Mouse (Mus musculus) small intestine, adult 2 months (tissue): Measurements from ENCODE around the gene Opn3. TPM values are rescaled to one million over a fixed set of nuclear protein-coding genes. Genes with fewer than 3 reads are reported as not detected.

Experiments
- H3K27ac ChIP-seq: fragments of 200-500 bp; 2 replicates; pipeline ENCODE4 v1.5.1; 2012; ENCODE audit warnings: low read depth, low read length, control low read depth, inconsistent platforms; ENCODE audit not compliant: insufficient read depth
- H3K27me3 ChIP-seq: fragments of 200-500 bp; 2 replicates; pipeline ENCODE4 v1.6.1; 2012; ENCODE audit warnings: mild to moderate bottlenecking, moderate library complexity, low read length, inconsistent platforms; ENCODE audit not compliant: control insufficient read depth, insufficient read depth
- H3K36me3 ChIP-seq: fragments of 200-500 bp; 2 replicates; pipeline ENCODE4 v1.6.1; 2012; ENCODE audit warnings: mild to moderate bottlenecking, low read length, control low read depth, inconsistent platforms; ENCODE audit not compliant: control insufficient read depth, insufficient read depth
- H3K4me1 ChIP-seq: fragments of 200-500 bp; 2 replicates; pipeline ENCODE4 v1.6.1; 2012; ENCODE audit warnings: low read length, inconsistent platforms, mixed read lengths; ENCODE audit not compliant: control insufficient read depth, insufficient read depth, insufficient read length
- H3K4me3 ChIP-seq: fragments of 200-500 bp; 2 replicates; pipeline ENCODE4 v1.5.1; 2012; ENCODE audit warnings: low read depth, mild to moderate bottlenecking, control low read depth, inconsistent platforms, low read length, moderate library complexity
- CTCF ChIP-seq: fragments of 200-500 bp; IDR thresholded peaks from 2 replicates; pipeline ENCODE4 v1.5.1; 2012; ENCODE audit warnings: low read depth, mild to moderate bottlenecking, control low read depth, inconsistent platforms, low read length, moderate library complexity, mixed read lengths; ENCODE audit not compliant: insufficient replicate concordance, insufficient read length; ENCODE audit errors: extremely low read depth
- POLR2A ChIP-seq: fragments of 200-500 bp; IDR thresholded peaks from 2 replicates; pipeline ENCODE4 v1.6.1; 2012; ENCODE audit warnings: low read depth, mild to moderate bottlenecking, control low read depth, inconsistent platforms, low read length, moderate library complexity
- WGBS: fragments of 180-500 bp; shearing (Covaris S2); methylation state at CpG from one replicate; pipeline ENCODE4 v1.1.7; 2018; 5-methylcytosine and 5-hydroxymethylcytosine counted together
- polyA plus RNA-seq: library from polyadenylated mRNA; depleted of rRNA; stranded (reverse); fragments of >200 nt; gene quantifications from 2 replicates; pipeline ENCODE4 v1.2.3, GENCODE M21; 2012

The Opn3 gene
- polyA plus RNA-seq, 1 experiment, result 0.93 TPM

DNA sequence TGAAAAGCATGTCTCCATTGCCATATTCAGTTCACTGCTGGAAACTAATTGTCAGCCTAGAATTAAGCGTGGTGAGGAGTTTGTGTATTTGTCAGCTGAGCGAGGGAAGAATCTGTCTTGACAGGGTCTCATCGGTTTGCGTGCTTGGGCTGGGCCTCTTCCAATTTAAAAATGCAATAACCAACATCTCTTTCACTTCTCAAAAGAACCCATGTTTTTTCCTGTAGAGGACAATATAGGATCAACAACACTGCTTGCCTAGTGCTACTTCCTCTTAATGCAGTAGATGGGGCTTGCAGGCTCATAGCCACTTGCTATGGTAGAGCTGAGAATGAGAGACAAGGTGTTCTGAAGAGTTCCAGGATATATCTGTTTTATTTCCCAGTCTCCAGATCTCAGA, 32.7 kb downstream of the Opn3 start:
- TF ChIP-seq CTCF (no peak), POLR2A (no peak)
- 83% methylated on average over 4 of the region's 4 CpGs for WGBS
- Histone ChIP-seq H3K4me3 (no peak overlapping the region), H3K27me3 (no peaks in the 10 kb centered on the region), H3K27ac (peak overlapping the region; percentile 46), H3K36me3 (no peaks in the 10 kb centered on the region), H3K4me1 (no peaks in the 10 kb centered on the region)

DNA sequence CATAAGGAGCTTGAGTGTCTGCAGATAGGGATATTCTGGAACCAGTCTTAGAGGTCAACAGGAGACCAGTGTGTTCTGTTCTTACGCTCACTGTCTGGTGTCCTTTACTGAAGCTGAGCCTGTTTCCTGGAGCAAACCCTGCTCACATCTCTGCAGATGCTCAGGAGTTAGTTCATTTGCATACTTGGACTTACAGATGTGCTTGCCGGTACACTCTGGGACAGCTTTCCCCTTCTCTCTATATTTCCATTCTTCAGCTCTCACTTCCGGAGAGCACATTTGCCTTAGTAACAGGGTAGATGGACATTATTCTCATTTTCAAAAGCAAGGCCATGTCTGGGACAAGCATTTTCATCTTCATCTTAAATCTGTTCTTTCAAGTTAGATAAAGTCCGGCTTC, 44.0 kb downstream of the Opn3 start:
- Histone ChIP-seq H3K27me3 (no peaks in the 10 kb centered on the region), H3K36me3 (no peaks in the 10 kb centered on the region), H3K4me1 (no peaks in the 10 kb centered on the region), H3K27ac (no peak overlapping the region), H3K4me3 (no peak overlapping the region)
- TF ChIP-seq CTCF (no peak), POLR2A (no peak)
- WGBS, result 91% methylated on average over 4 of the region's 4 CpGs

DNA sequence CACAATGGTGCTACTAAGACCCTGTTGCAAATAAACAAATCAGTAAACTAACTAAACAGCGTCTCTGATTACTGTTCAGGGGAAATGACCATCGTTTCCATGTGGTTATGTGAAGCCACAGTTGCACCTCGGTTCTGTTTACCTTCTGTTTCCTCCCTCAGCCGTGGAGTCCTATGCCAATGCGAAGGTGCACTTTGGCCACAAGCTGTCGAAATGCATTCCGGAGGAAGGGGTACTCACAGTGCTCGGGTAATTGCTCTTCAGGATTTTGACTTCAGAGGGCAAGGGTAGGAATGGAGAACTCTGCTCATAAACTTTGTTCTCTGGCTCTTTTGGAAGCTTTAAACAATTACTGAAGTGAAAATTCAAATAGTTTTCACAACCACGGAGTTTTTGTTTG, 45.6 kb downstream of the Opn3 start:
- Histone ChIP-seq H3K27ac (no peak overlapping the region), H3K4me1 (no peaks in the 10 kb centered on the region), H3K27me3 (no peaks in the 10 kb centered on the region), H3K36me3 (no peaks in the 10 kb centered on the region), H3K4me3 (no peak overlapping the region)
- TF ChIP-seq POLR2A (no peak), CTCF (no peak)
- 15% methylated on average over 9 of the region's 9 CpGs for WGBS

- Histone ChIP-seq H3K27ac (peak overlapping the region; percentile 71; the same call in 1 of the 2 replicates), H3K36me3 (no peaks in the 10 kb centered on the region), H3K27me3 (no peaks in the 10 kb centered on the region), H3K4me3 (no peak overlapping the region), H3K4me1 (no peaks in the 10 kb centered on the region)
- 36% methylated on average over 5 of the region's 5 CpGs for WGBS
- TF ChIP-seq POLR2A (no peak), CTCF (no peak)
Measured at GRCm38 (mm10) chr1:175643496-175644265, 48.9 kb downstream of the Opn3 start.

GRCm38 (mm10) chr1:175640435-175641150, 52.0 kb downstream of the Opn3 start:
- TF ChIP-seq CTCF (no peak), POLR2A (no peak)

GRCm38 (mm10) chr1:175639072-175639471, 53.5 kb downstream of the Opn3 start:
- Histone ChIP-seq H3K4me3 (no peak overlapping the region), H3K27ac (no peak overlapping the region), H3K27me3 (no peaks in the 10 kb centered on the region), H3K36me3 (no peaks in the 10 kb centered on the region), H3K4me1 (no peaks in the 10 kb centered on the region)
- TF ChIP-seq CTCF, result no peak
- no peak for TF ChIP-seq POLR2A
- 75% methylated on average over 7 of the region's 7 CpGs for WGBS

More at GRCm38 (mm10) chr1:175640435-175641150, 52.0 kb downstream of the Opn3 start:
- H3K27me3 ChIP-seq, result no peaks in the 10 kb centered on the region
- H3K4me1 ChIP-seq, result no peaks in the 10 kb centered on the region
- no peak overlapping the region; the same call in 1 of the 2 replicates for H3K27ac ChIP-seq
- H3K4me3 ChIP-seq, result no peak overlapping the region
- 61% methylated on average over 6 of the region's 6 CpGs for WGBS
- no peaks in the 10 kb centered on the region for H3K36me3 ChIP-seq

- Histone ChIP-seq H3K36me3 (no peaks in the 10 kb centered on the region), H3K27ac (no peak overlapping the region), H3K4me1 (no peaks in the 10 kb centered on the region), H3K27me3 (no peaks in the 10 kb centered on the region), H3K4me3 (no peak overlapping the region)
- TF ChIP-seq CTCF (no peak), POLR2A (no peak)
- WGBS, result 69% methylated on average over 7 of the region's 7 CpGs
Measured at GRCm38 (mm10) chr1:175637677-175638076, 54.9 kb downstream of the Opn3 start.
